Comparison of ENCODE assay signal across 19 mouse cellular contexts in genomic region chr1:30017596-30017995, GRCm38 (mm10).
DNase-seq lines count a peak whose midpoint lies in the region; ATAC-seq and TF ChIP-seq lines count a peak whose summit lies in the region.
"Had no signal": no experiment of that assay in that cellular context is flagged by ENCODE, and none has a peak within 500 bp of the region (broad histone marks: within the 10 kb centered on the region; RNA-seq: fewer than 3 reads in every experiment).

No protein-coding gene starts in this region.

- no peaks in the 10 kb centered on the region for H3K36me3 ChIP-seq in kidney, postnatal 0 days (ENCODE audit: insufficient read depth, low read length)
- H3K36me3 ChIP-seq in intestine, embryonic 15.5 days, result no peaks in the 10 kb centered on the region
- H3K36me3 ChIP-seq: embryonic facial prominence, embryonic 15.5 days; forebrain, embryonic 12.5 days; liver, embryonic 15.5 days had no signal

- ATAC-seq in kidney, postnatal 0 days (replicated peaks; ENCODE audit: low FRiP score, low read depth), result no peak
- ATAC-seq in intestine, embryonic 15.5 days, result no peak

- DNase-seq in adrenal gland, postnatal 14 days, result peak; percentile 11
- no peak for DNase-seq in adrenal gland, postnatal 4 days (ENCODE audit: low spot score in 2 of 2)
- DNase-seq in kidney, postnatal 0 days (ENCODE audit: low spot score), result peak; percentile 21
- no peak for DNase-seq in kidney, adult 18-20 months
- DNase-seq in right cerebral cortex, adult 18-20 months, result peak; percentile 22
- no peak for DNase-seq in right cerebral cortex, postnatal 14 days
- no peak for DNase-seq in gastrocnemius, postnatal 10 days
- DNase-seq: cerebellum, adult 18-20 months; gastrocnemius, postnatal 14 days; lung, postnatal 4 days; thymus, postnatal 14 days had no signal

- H3K4me3 ChIP-seq in kidney, postnatal 0 days (replicated peaks; ENCODE audit: low read depth, low read length), result no peak overlapping the region
- no peak overlapping the region for H3K4me3 ChIP-seq in intestine, embryonic 15.5 days (replicated peaks)
- H3K4me3 ChIP-seq: embryonic facial prominence, embryonic 15.5 days; forebrain, embryonic 12.5 days; layer of hippocampus, adult 2 months; liver, embryonic 15.5 days; myocyte had no signal

- H3K27ac ChIP-seq in kidney, postnatal 0 days, result no peak overlapping the region
- H3K27ac ChIP-seq in intestine, embryonic 15.5 days, result no peak overlapping the region
- H3K27ac ChIP-seq: embryonic facial prominence, embryonic 15.5 days; forebrain, embryonic 12.5 days; layer of hippocampus, adult 2 months; liver, embryonic 15.5 days had no signal

- H3K9ac ChIP-seq in kidney, postnatal 0 days (ENCODE audit: low read depth, low read length), result no peak overlapping the region
- H3K9ac ChIP-seq in intestine, embryonic 15.5 days, result no peak overlapping the region
- H3K9ac ChIP-seq: embryonic facial prominence, embryonic 15.5 days; forebrain, embryonic 12.5 days; liver, embryonic 15.5 days had no signal

- no peaks in the 10 kb centered on the region for H3K27me3 ChIP-seq in kidney, postnatal 0 days (ENCODE audit: insufficient read depth, low read length)
- no peaks in the 10 kb centered on the region for H3K27me3 ChIP-seq in intestine, embryonic 15.5 days (replicated peaks)
- H3K27me3 ChIP-seq: CH12.LX; embryonic facial prominence, embryonic 15.5 days; liver, embryonic 15.5 days had no signal

- no peak for TF ChIP-seq CTCF in kidney, postnatal 0 days (IDR thresholded peaks at IDR 0.05; ENCODE audit: low read depth)

- H3K4me1 ChIP-seq in kidney, postnatal 0 days (replicated peaks; ENCODE audit: insufficient read depth, low read length), result no peaks in the 10 kb centered on the region
- no peaks in the 10 kb centered on the region for H3K4me1 ChIP-seq in intestine, embryonic 15.5 days (replicated peaks)
- H3K4me1 ChIP-seq: embryonic facial prominence, embryonic 15.5 days; forebrain, embryonic 12.5 days; liver, embryonic 15.5 days had no signal

- no peak overlapping the region for H3K4me2 ChIP-seq in kidney, postnatal 0 days (ENCODE audit: low read length)
- no peak overlapping the region for H3K4me2 ChIP-seq in intestine, embryonic 15.5 days (replicated peaks)
- H3K4me2 ChIP-seq: embryonic facial prominence, embryonic 15.5 days; forebrain, embryonic 12.5 days; liver, embryonic 15.5 days; midbrain, embryonic 11.5 days had no signal

- no peaks in the 10 kb centered on the region for H3K9me3 ChIP-seq in kidney, postnatal 0 days (replicated peaks; ENCODE audit: low read length)
- no peaks in the 10 kb centered on the region for H3K9me3 ChIP-seq in intestine, embryonic 15.5 days
- H3K9me3 ChIP-seq: embryonic facial prominence, embryonic 15.5 days; forebrain, embryonic 12.5 days; liver, embryonic 15.5 days had no signal

Comparison
In these comparisons a context has a peak if more than half of its experiments do, and no peak if none do; other contexts are left out.
1. DNase-seq: peak in adrenal gland, postnatal 14 days (single experiment), kidney, postnatal 0 days (single experiment) and right cerebral cortex, adult 18-20 months (single experiment); none in adrenal gland, postnatal 4 days (0 of 2), kidney, adult 18-20 months (single experiment), right cerebral cortex, postnatal 14 days (single experiment) and gastrocnemius, postnatal 10 days (single experiment).